21 mouse cellular contexts compared by ENCODE assay signal in the genomic region with DNA sequence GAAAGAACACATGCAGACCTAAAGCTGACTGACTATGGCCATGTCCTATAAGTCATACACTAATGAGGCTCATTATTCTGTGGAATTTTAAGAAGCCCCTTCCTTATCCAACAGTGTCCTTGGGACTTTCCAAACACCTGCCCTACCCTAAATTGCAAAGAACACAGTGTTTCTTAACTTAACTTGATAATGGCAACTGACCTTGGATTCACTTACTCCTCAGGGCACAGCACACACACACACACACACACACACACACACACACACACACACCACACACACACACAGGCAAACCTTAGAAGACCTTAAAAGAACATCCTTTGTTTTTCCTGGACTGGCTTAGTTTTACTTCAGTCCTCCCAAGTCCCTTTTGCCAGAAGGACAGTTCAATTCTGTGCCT. TPM values are rescaled to one million over a fixed set of nuclear protein-coding genes. Genes with fewer than 3 reads are reported as not detected.
DNase-seq lines count a peak whose midpoint lies in the region; ATAC-seq and TF ChIP-seq lines count a peak whose summit lies in the region.
"Had no signal": no experiment of that assay in that cellular context is flagged by ENCODE, and none has a peak within 500 bp of the region (broad histone marks: within the 10 kb centered on the region; RNA-seq: fewer than 3 reads in every experiment).

No protein-coding gene starts in this region.

- no peak overlapping the region for H3K4me3 ChIP-seq in CH12.LX (replicated peaks in 1 of 3; ENCODE audit: low read depth in 2 of 3, low read length in 2 of 3, poor library complexity in 1 of 3)
- no peak overlapping the region for H3K4me3 ChIP-seq in stomach, postnatal 0 days (ENCODE audit: low read depth, low read length)
- no peak overlapping the region for H3K4me3 ChIP-seq in midbrain, postnatal 0 days (ENCODE audit: low read depth, low read length)
- H3K4me3 ChIP-seq: embryonic facial prominence, embryonic 10.5 days; embryonic facial prominence, embryonic 12.5 days; forebrain, embryonic 13.5 days; forebrain, embryonic 15.5 days had no signal

- no peak for DNase-seq in CH12.LX (ENCODE audit: extremely low read depth)
- peak; percentile 22 for DNase-seq in ES-CJ7 (ENCODE audit: low read depth, low spot score)
- DNase-seq in ZHBTc4 (ENCODE audit: low read depth, low spot score), result peak; percentile 45
- DNase-seq in testis, postnatal 10 days (ENCODE audit: low spot score), result peak; percentile 67
- DNase-seq in stomach, postnatal 0 days (ENCODE audit: low spot score), result no peak
- DNase-seq in lung, postnatal 25 days (ENCODE audit: low spot score), result no peak
- no peak for DNase-seq in midbrain, postnatal 0 days (ENCODE audit: low spot score)
- DNase-seq: adrenal gland, adult 8-10 months; adrenal gland, postnatal 14 days; adrenal gland, postnatal 36 days; cerebellum, adult 11-12 months; cerebellum, adult 2 months; cerebellum, adult 9-10 months; cerebellum, postnatal 10 days; cerebellum, postnatal 25 days; forebrain, postnatal 0 days had no signal

- H3K9ac ChIP-seq in CH12.LX (ENCODE audit: insufficient read depth, low read depth), result no peak overlapping the region; the same call in 1 of the 2 replicates
- H3K9ac ChIP-seq in stomach, postnatal 0 days (ENCODE audit: low read length), result no peak overlapping the region
- no peak overlapping the region for H3K9ac ChIP-seq in midbrain, postnatal 0 days (replicated peaks; ENCODE audit: low read length, poor library complexity, severe bottlenecking)
- H3K9ac ChIP-seq: embryonic facial prominence, embryonic 12.5 days; forebrain, embryonic 13.5 days; forebrain, embryonic 15.5 days; forebrain, postnatal 0 days had no signal

- H3K4me2 ChIP-seq in CH12.LX (ENCODE audit: insufficient read depth, low read depth, poor library complexity, severe bottlenecking), result peak overlapping the region; percentile 11; the same call in 1 of the 2 replicates
- no peak overlapping the region for H3K4me2 ChIP-seq in stomach, postnatal 0 days (replicated peaks; ENCODE audit: low read depth)
- no peak overlapping the region for H3K4me2 ChIP-seq in midbrain, postnatal 0 days (ENCODE audit: low read depth, low read length, poor library complexity, severe bottlenecking)
- H3K4me2 ChIP-seq: embryonic facial prominence, embryonic 12.5 days; forebrain, embryonic 13.5 days; forebrain, embryonic 15.5 days had no signal

- ATAC-seq in stomach, postnatal 0 days (ENCODE audit: low FRiP score, low TSS enrichment), result no peak
- no peak for ATAC-seq in activated CD4-positive, CD25-positive, alpha-beta regulatory T cell, adult 4 months
- ATAC-seq in midbrain, postnatal 0 days (ENCODE audit: low FRiP score), result no peak
- ATAC-seq: forebrain, embryonic 13.5 days; forebrain, embryonic 15.5 days; forebrain, postnatal 0 days had no signal

- in situ Hi-C loops in CH12.LX (cut with MboI; ENCODE audit: low pct_ligation_motif_present, low pct_unique_long_range_greater_than_20kb, low sequenced_read_pairs), result no loop called here

- no peaks in the 10 kb centered on the region for H3K9me3 ChIP-seq in CH12.LX (replicated peaks; ENCODE audit: low read length)
- H3K9me3 ChIP-seq in stomach, postnatal 0 days (ENCODE audit: control insufficient read depth, low read length), result no peaks in the 10 kb centered on the region
- H3K9me3 ChIP-seq in midbrain, postnatal 0 days (ENCODE audit: low read length), result no peaks in the 10 kb centered on the region
- H3K9me3 ChIP-seq: embryonic facial prominence, embryonic 10.5 days; embryonic facial prominence, embryonic 12.5 days; forebrain, embryonic 13.5 days; forebrain, embryonic 15.5 days had no signal

- peaks cover 9 to 46% of the 10 kb centered on the region in 2 experiments; a peak in 3 of 4 replicates for H3K4me1 ChIP-seq in CH12.LX (ENCODE audit: control insufficient read depth in 1 of 2, insufficient read depth in 2 of 2)
- 0 out of 2 replicates have a peak, but pooled peaks cover 3% of the 10 kb centered on the region for H3K4me1 ChIP-seq in stomach, postnatal 0 days (replicated peaks; ENCODE audit: control insufficient read depth, insufficient read depth)
- H3K4me1 ChIP-seq in midbrain, postnatal 0 days (ENCODE audit: insufficient read depth, low read length), result 0 out of 2 replicates have a peak, but pooled peaks cover 3% of the 10 kb centered on the region

- no peak for TF ChIP-seq POLR2A in CH12.LX (IDR thresholded peaks at IDR 0.05; ENCODE audit: low read depth, low read length)

- no peaks in the 10 kb centered on the region for H3K27me3 ChIP-seq in CH12.LX (replicated peaks)
- H3K27me3 ChIP-seq in stomach, postnatal 0 days (ENCODE audit: control insufficient read depth, insufficient read depth, low read length), result no peaks in the 10 kb centered on the region
- 0 out of 2 replicates have a peak, but pooled peaks cover 5% of the 10 kb centered on the region for H3K27me3 ChIP-seq in midbrain, postnatal 0 days (ENCODE audit: insufficient read depth, low read length)
- H3K27me3 ChIP-seq: embryonic facial prominence, embryonic 12.5 days; forebrain, embryonic 13.5 days; forebrain, embryonic 15.5 days had no signal

- H3K79me2 ChIP-seq in CH12.LX (replicated peaks; ENCODE audit: control insufficient read depth, extremely low read depth, insufficient read depth, poor library complexity, severe bottlenecking), result no peaks in the 10 kb centered on the region

- no peak for TF ChIP-seq RAD21 in CH12.LX (IDR thresholded peaks at IDR 0.05; ENCODE audit: low read depth, low read length)

- no peak for TF ChIP-seq CTCF in CH12.LX (conservative IDR thresholded peaks at IDR 0.05 in 1 of 2, IDR thresholded peaks at IDR 0.05 in 1 of 2; ENCODE audit: low read depth in 2 of 2, low read length in 2 of 2)
- TF ChIP-seq CTCF in stomach, postnatal 0 days (IDR thresholded peaks at IDR 0.05; ENCODE audit: low read depth), result no peak
- no peak for TF ChIP-seq CTCF in midbrain, postnatal 0 days (IDR thresholded peaks at IDR 0.05)

- H3K36me3 ChIP-seq in CH12.LX (replicated peaks in 1 of 2; ENCODE audit: control insufficient read depth in 1 of 2, insufficient read depth in 1 of 2, low read length in 1 of 2), result peaks cover 0 to 2% of the 10 kb centered on the region in 2 experiments
- no peaks in the 10 kb centered on the region for H3K36me3 ChIP-seq in stomach, postnatal 0 days (ENCODE audit: control insufficient read depth, insufficient read depth, low read length)
- no peaks in the 10 kb centered on the region for H3K36me3 ChIP-seq in midbrain, postnatal 0 days (ENCODE audit: insufficient read depth, low read length)
- H3K36me3 ChIP-seq: embryonic facial prominence, embryonic 10.5 days; embryonic facial prominence, embryonic 12.5 days; forebrain, embryonic 15.5 days had no signal

- dilution Hi-C loops in CH12.LX (cut with MboI; ENCODE audit: extremely low pct_ligation_motif_present, extremely low pct_unique_long_range_greater_than_20kb, low sequenced_read_pairs), result no loop called here

- no peak for TF ChIP-seq EP300 in CH12.LX (IDR thresholded peaks at IDR 0.05; ENCODE audit: low read length)
- TF ChIP-seq EP300 in stomach, postnatal 0 days (optimal IDR thresholded peaks at IDR 0.05), result no peak

- no peak overlapping the region for H3K27ac ChIP-seq in CH12.LX (ENCODE audit: insufficient read depth, low read depth)
- no peak overlapping the region for H3K27ac ChIP-seq in stomach, postnatal 0 days (replicated peaks)
- H3K27ac ChIP-seq in midbrain, postnatal 0 days (ENCODE audit: low read depth, low read length), result no peak overlapping the region
- H3K27ac ChIP-seq: embryonic facial prominence, embryonic 10.5 days; embryonic facial prominence, embryonic 12.5 days; forebrain, embryonic 13.5 days; forebrain, embryonic 15.5 days had no signal

TF ChIP-seq in CH12.LX, 34 proteins besides CTCF, POLR2A, EP300 and RAD21:
- no peak for TF ChIP-seq USF1 (IDR thresholded peaks at IDR 0.05; ENCODE audit: low read depth, low read length)
- TF ChIP-seq POLR2AphosphoS2 (IDR thresholded peaks at IDR 0.05; ENCODE audit: low read depth, low read length), result no peak
- no peak for TF ChIP-seq MXI1 (IDR thresholded peaks at IDR 0.05; ENCODE audit: low read depth, low read length)
- no peak for TF ChIP-seq ZNF384 (IDR thresholded peaks at IDR 0.05; ENCODE audit: low read depth, low read length)
- TF ChIP-seq JUN (IDR thresholded peaks at IDR 0.05; ENCODE audit: insufficient read depth, low read depth, low read length), result no peak
- no peak for TF ChIP-seq CHD1 (IDR thresholded peaks at IDR 0.05; ENCODE audit: low read depth, low read length)
- no peak for TF ChIP-seq IRF4 (IDR thresholded peaks at IDR 0.05; ENCODE audit: low read depth, low read length)
- no peak for TF ChIP-seq NELFE (IDR thresholded peaks at IDR 0.05; ENCODE audit: low read depth, low read length)
- TF ChIP-seq GABPA (IDR thresholded peaks at IDR 0.05; ENCODE audit: insufficient replicate concordance, low read depth, low read length), result no peak

RNA-seq across cellular contexts. Expression of a gene that starts 21.4 kb away (rescaled TPM):
- total RNA-seq in CH12.LX (2012; rRNA removed) (2.9 and 5.5 TPM in 2 replicates), CH12.LX (2014; rRNA removed) (2.7 and 3.8 TPM in 2 replicates)
- 4.6 and 4.8 TPM in 2 replicates for polyA plus RNA-seq in CH12.LX (2012; ENCODE audit: insufficient read length, low read depth)
- 11.8 and 12.1 TPM in 2 replicates for polyA plus RNA-seq in stomach, postnatal 0 days (2015; fragmentation: Nextera tagmentation; extraction: Ambion mirVana)
- polyA plus RNA-seq in activated CD4-positive, CD25-positive, alpha-beta regulatory T cell, adult 4 months (2017; shearing (Covaris generic)), result 10 to 100 TPM; 10.3 to 10.4 TPM
- total RNA-seq in midbrain, postnatal 0 days (2014; rRNA removed), result 4.2 and 4.6 TPM in 2 replicates
- polyA plus RNA-seq in midbrain, postnatal 0 days (2015; fragmentation: Nextera tagmentation; extraction: Ambion mirVana), result 0.72 and 1.2 TPM in 2 replicates

RNA-seq across cellular contexts. Expression of a gene that starts 58.8 kb away (rescaled TPM):
- 9.1 and 12.2 TPM in 2 replicates for total RNA-seq in CH12.LX (2012; rRNA removed)
- total RNA-seq in CH12.LX (2014; rRNA removed), result 19.3 and 22.1 TPM in 2 replicates
- 8.2 and 8.3 TPM in 2 replicates for polyA plus RNA-seq in CH12.LX (2012; ENCODE audit: insufficient read length, low read depth)
- 47.2 and 47.9 TPM in 2 replicates for polyA plus RNA-seq in stomach, postnatal 0 days (2015; fragmentation: Nextera tagmentation; extraction: Ambion mirVana)
- polyA plus RNA-seq in activated CD4-positive, CD25-positive, alpha-beta regulatory T cell, adult 4 months (2017; shearing (Covaris generic)), result 10 to 100 TPM in 1 of 2 experiments, 1 to 10 TPM in 1; 9.0 to 13.8 TPM
- 12.3 and 12.6 TPM in 2 replicates for total RNA-seq in midbrain, postnatal 0 days (2014; rRNA removed)
- 12.0 and 13.5 TPM in 2 replicates for polyA plus RNA-seq in midbrain, postnatal 0 days (2015; fragmentation: Nextera tagmentation; extraction: Ambion mirVana)

Comparison
In these comparisons a context has a peak if more than half of its experiments do, and no peak if none do; other contexts are left out.
1. DNase-seq: peak in ES-CJ7 (single experiment), ZHBTc4 (single experiment) and testis, postnatal 10 days (single experiment); none in CH12.LX (single experiment), stomach, postnatal 0 days (single experiment), lung, postnatal 25 days (single experiment) and midbrain, postnatal 0 days (single experiment).